Mouse (Mus musculus): Measurements from ENCODE around the gene Lhfpl2.

- TF ChIP-seq CTCF (IDR thresholded peaks at IDR 0.05; ENCODE audit: insufficient read depth, low read depth, low read length) (no peak), POLR2A (IDR thresholded peaks at IDR 0.05; ENCODE audit: insufficient read depth, low read depth, low read length) (no peak)
These were observed 184.4 kb downstream of the Lhfpl2 start for GRCm38 (mm10) chr13:94241892-94242524.
